Mouse (Mus musculus): ENCODE measurements at regions not wholly inside any gene's neighbourhood (a gene's known extent, or its start where the extent isn't known, plus 50 kb on each side); places are given as distances from the start of the nearest gene placed in this dataset.

DNA sequence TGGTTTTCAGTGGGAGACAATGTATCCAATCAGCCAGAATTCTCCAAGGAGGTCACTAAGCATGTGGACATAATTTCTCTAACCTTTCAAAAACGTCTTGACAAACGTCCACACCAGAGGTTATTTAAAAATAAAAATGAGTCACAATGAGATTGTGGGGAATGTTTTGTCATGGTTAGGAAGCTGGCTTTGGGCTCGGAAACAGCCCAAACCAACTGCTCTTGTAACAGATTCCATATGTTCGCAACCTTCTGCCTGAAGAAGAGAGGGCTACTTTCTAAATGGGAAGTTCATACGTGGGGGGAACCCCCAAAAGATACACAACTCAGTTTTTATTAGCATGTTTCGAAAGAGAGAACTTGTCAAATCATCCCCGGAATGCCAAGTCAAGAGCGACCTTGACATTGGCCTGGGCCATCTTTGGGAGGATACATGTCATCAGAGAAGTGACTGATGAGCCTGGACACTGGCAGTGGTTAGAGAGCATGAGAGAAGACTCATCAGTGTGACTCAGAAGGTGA is 111.6 kb upstream of the Pik3r1 start:
- TF ChIP-seq CTCF (IDR thresholded peaks at IDR 0.05; ENCODE audit: low read depth): no peak
- TF ChIP-seq EP300 (IDR thresholded peaks at IDR 0.05; ENCODE audit: low read depth): no peak

Data from liver, postnatal 0 days (tissue).